Mouse (Mus musculus) heart, embryonic 13.5 days (tissue): ENCODE data around the gene Rnf31. TPM values are rescaled to one million over a fixed set of nuclear protein-coding genes. Genes with fewer than 3 reads are reported as not detected.

Source experiments
- ATAC-seq: fragments of 200-750 bp; cut with Nextera tagmentation; 2 replicates; pipeline ENCODE4 v1.8.0; 2017; ENCODE audit warnings: moderate TSS enrichment; ENCODE audit not compliant: insufficient number of reproducible peaks, low FRiP score, low TSS enrichment; ENCODE audit errors: extremely low read depth
- H3K27ac ChIP-seq: fragments of 300-500 bp; sonication (generic); replicated peaks from 2 replicates; pipeline ENCODE4 v1.5.1; 2015; ENCODE audit warnings: moderate library complexity, mild to moderate bottlenecking, inconsistent platforms
- H3K27me3 ChIP-seq: fragments of 300-500 bp; sonication (generic); replicated peaks from 2 replicates; pipeline ENCODE4 v1.6.1; 2015; ENCODE audit warnings: mild to moderate bottlenecking, inconsistent platforms
- H3K36me3 ChIP-seq: fragments of 300-500 bp; sonication (generic); 2 replicates; pipeline ENCODE4 v1.6.1; 2015; ENCODE audit warnings: mild to moderate bottlenecking, inconsistent platforms
- H3K4me1 ChIP-seq: fragments of 300-500 bp; sonication (generic); 2 replicates; pipeline ENCODE4 v1.6.1; 2015; ENCODE audit warnings: inconsistent platforms
- H3K4me2 ChIP-seq: fragments of 300-500 bp; sonication (generic); 2 replicates; pipeline ENCODE4 v1.6.1; 2015; ENCODE audit warnings: inconsistent platforms, mild to moderate bottlenecking, moderate library complexity
- H3K4me3 ChIP-seq: fragments of 300-500 bp; sonication (generic); 2 replicates; pipeline ENCODE4 v1.5.1; 2015; ENCODE audit warnings: moderate library complexity, mild to moderate bottlenecking, inconsistent platforms
- H3K9ac ChIP-seq: fragments of 300-500 bp; sonication (generic); 2 replicates; pipeline ENCODE4 v1.6.1; 2015; ENCODE audit warnings: inconsistent platforms, mild to moderate bottlenecking, moderate library complexity
- H3K9me3 ChIP-seq: fragments of 300-500 bp; sonication (generic); 2 replicates; pipeline ENCODE4 v1.6.1; 2016; ENCODE audit warnings: inconsistent platforms
- WGBS: fragments of 180-500 bp; shearing (Covaris S2); methylation state at CpG from one replicate; pipeline ENCODE4 v1.1.7; 2015; ENCODE audit warnings: mixed read lengths; 5-methylcytosine and 5-hydroxymethylcytosine counted together
- polyA plus RNA-seq: library from polyadenylated mRNA; unstranded; fragments of >200 nt; fragmentation: Nextera tagmentation; extraction: Ambion mirVana; gene quantifications from 2 replicates; pipeline ENCODE4 v1.2.1, GENCODE M21; 2015

Rnf31 gene
- polyA plus RNA-seq, 1 experiment from 2014 or later = 15.2 TPM

- Histone ChIP-seq H3K4me1 (peaks cover 33% of the 10 kb centered on the region), H3K27ac (no peak overlapping the region), H3K27me3 (no peaks in the 10 kb centered on the region), H3K4me2 (no peak overlapping the region), H3K4me3 (no peak overlapping the region), H3K9me3 (no peaks in the 10 kb centered on the region), H3K36me3 (peaks cover 61% of the 10 kb centered on the region), H3K9ac (no peak overlapping the region)
- 90% methylated on average over 13 of the region's 13 CpGs for WGBS
- no peak for ATAC-seq
Observed at GRCm38 (mm10) chr14:55641291-55641690, 49.8 kb downstream of the Rnf31 start.

GRCm38 (mm10) chr14:55642679-55643059 lies 51.2 kb downstream of the Rnf31 start:
- peak overlapping the region; percentile 94 for H3K4me2 ChIP-seq
- WGBS = 18% methylated on average over 8 of the region's 8 CpGs
- H3K27me3 ChIP-seq = no peaks in the 10 kb centered on the region
- H3K27ac ChIP-seq = peak overlapping the region; percentile 96
- peak overlapping the region; percentile 85 for H3K4me3 ChIP-seq
- H3K9ac ChIP-seq = peak overlapping the region; percentile 99
- peaks cover 31% of the 10 kb centered on the region for H3K4me1 ChIP-seq
- ATAC-seq = no peak
- no peaks in the 10 kb centered on the region for H3K9me3 ChIP-seq
- peaks cover 56% of the 10 kb centered on the region for H3K36me3 ChIP-seq

GRCm38 (mm10) chr14:55643060-55643907 lies 51.8 kb downstream of the Rnf31 start, which contains the start of gene Tm9sf1:
TSS of gene Tm9sf1 (minus strand) at chr14:55643806.
- Histone ChIP-seq H3K9ac (peak within 1 kb of the TSS; percentile 99), H3K9me3 (no peaks in the 10 kb centered on the region), H3K4me2 (peak within 1 kb of the TSS; percentile 94), H3K36me3 (peaks cover 50% of the 10 kb centered on the region), H3K27ac (peak within 1 kb of the TSS; percentile 96), H3K4me1 (peaks cover 31% of the 10 kb centered on the region), H3K4me3 (peak within 1 kb of the TSS; percentile 85), H3K27me3 (no peaks in the 10 kb centered on the region)
- under 1% methylated on average over 76 of the region's 89 CpGs for WGBS
- peak; percentile 85 for ATAC-seq

- Histone ChIP-seq H3K27ac (peak overlapping the region; percentile 96), H3K4me3 (peak overlapping the region; percentile 85), H3K27me3 (no peaks in the 10 kb centered on the region), H3K4me1 (peaks cover 31% of the 10 kb centered on the region), H3K36me3 (peaks cover 39% of the 10 kb centered on the region), H3K9me3 (no peaks in the 10 kb centered on the region), H3K4me2 (peak overlapping the region; percentile 94), H3K9ac (peak overlapping the region; percentile 99)
- ATAC-seq = no peak
- 27% methylated on average over 17 of the region's 17 CpGs for WGBS
Observed at GRCm38 (mm10) chr14:55644261-55644888, 52.9 kb downstream of the Rnf31 start.

- Histone ChIP-seq H3K27ac (no peak within 1 kb of the TSS), H3K4me2 (no peak within 1 kb of the TSS), H3K9ac (no peak within 1 kb of the TSS), H3K36me3 (peaks cover 14% of the 10 kb centered on the region), H3K4me3 (no peak within 1 kb of the TSS), H3K27me3 (no peaks in the 10 kb centered on the region), H3K9me3 (no peaks in the 10 kb centered on the region), H3K4me1 (peaks cover 8% of the 10 kb centered on the region)
- no peak for ATAC-seq
- WGBS = 87% methylated on average over 2 of the region's 2 CpGs
Observed at GRCm38 (mm10) chr14:55649884-55650283, 58.4 kb downstream of the Rnf31 start, which contains the start of gene Tssk4. TSS of gene Tssk4 (plus strand) at chr14:55650184.

- Histone ChIP-seq H3K9me3 (no peaks in the 10 kb centered on the region), H3K36me3 (peaks cover 6% of the 10 kb centered on the region), H3K4me2 (no peak overlapping the region), H3K27ac (no peak overlapping the region), H3K9ac (no peak overlapping the region), H3K4me3 (no peak overlapping the region), H3K4me1 (0 out of 2 replicates have a peak, but pooled peaks cover 3% of the 10 kb centered on the region), H3K27me3 (no peaks in the 10 kb centered on the region)
- no peak for ATAC-seq
- WGBS = 69% methylated on average over 7 of the region's 7 CpGs
Observed at GRCm38 (mm10) chr14:55651528-55651927, 60.0 kb downstream of the Rnf31 start.

Other genes with a start within 250 kb of the Rnf31 start
- gene Dhrs4, start 113.0 kb upstream of the Rnf31 start, polyA plus RNA-seq = 64.7 and 68.9 TPM in 2 replicates
- 1.9 TPM in 2 replicates for gene Carmil3, start 101.1 kb upstream of the Rnf31 start, polyA plus RNA-seq
- gene Cpne6, start 81.3 kb upstream of the Rnf31 start, polyA plus RNA-seq = 0.43 and 0.47 TPM in 2 replicates
- gene Nrl, start 66.7 kb upstream of the Rnf31 start, polyA plus RNA-seq = not detected in 2 replicates
- 40.9 and 43.9 TPM in 2 replicates for gene Pck2, start 51.4 kb upstream of the Rnf31 start, polyA plus RNA-seq
- gene Dcaf11, start 31.7 kb upstream of the Rnf31 start, polyA plus RNA-seq = 60.0 and 66.2 TPM in 2 replicates
- gene A730061H03Rik, start 31.3 kb upstream of the Rnf31 start, polyA plus RNA-seq = 0.56 and 1.3 TPM in 2 replicates
- gene Fitm1, start 16.1 kb upstream of the Rnf31 start, polyA plus RNA-seq = 100 and 109 TPM in 2 replicates
- 212 and 219 TPM in 2 replicates for gene Psme1, start 13.6 kb upstream of the Rnf31 start, polyA plus RNA-seq
- 14.8 and 19.1 TPM in 2 replicates for gene Emc9, start 6.4 kb upstream of the Rnf31 start, polyA plus RNA-seq
- 191 and 205 TPM in 2 replicates for gene Psme2, start 595 bp upstream of the Rnf31 start, polyA plus RNA-seq
- 9.7 and 10.1 TPM in 2 replicates for gene Irf9, start 11.9 kb downstream of the Rnf31 start, polyA plus RNA-seq
- gene Rec8, start 26.3 kb downstream of the Rnf31 start, polyA plus RNA-seq = 13.4 and 15.1 TPM in 2 replicates
- gene Ipo4, start 44.2 kb downstream of the Rnf31 start, polyA plus RNA-seq = 64.8 and 67.1 TPM in 2 replicates
- gene Gm49378, start 46.2 kb downstream of the Rnf31 start, polyA plus RNA-seq = 1.4 and 1.6 TPM in 2 replicates
- 77.8 and 81.5 TPM in 2 replicates for gene Tm9sf1, start 52.1 kb downstream of the Rnf31 start, polyA plus RNA-seq
- gene Tssk4, start 58.5 kb downstream of the Rnf31 start, polyA plus RNA-seq = 0.43 and 0.53 TPM in 2 replicates
- 74.3 and 83.3 TPM in 2 replicates for gene Mdp1, start 68.8 kb downstream of the Rnf31 start, polyA plus RNA-seq
- 39.3 and 47.4 TPM in 2 replicates for gene Gmpr2, start 80.2 kb downstream of the Rnf31 start, polyA plus RNA-seq
- 471 and 507 TPM in 2 replicates for gene Nedd8, start 80.4 kb downstream of the Rnf31 start, polyA plus RNA-seq
- 30.9 and 32.1 TPM in 2 replicates for gene Tinf2, start 90.1 kb downstream of the Rnf31 start, polyA plus RNA-seq
- gene Tgm1, start 122.2 kb downstream of the Rnf31 start, polyA plus RNA-seq = 0.23 and 0.25 TPM in 2 replicates
- 22.8 and 23.4 TPM in 2 replicates for gene Rabggta, start 130.6 kb downstream of the Rnf31 start, polyA plus RNA-seq
- 54.8 and 66.9 TPM in 2 replicates for gene Dhrs1, start 154.0 kb downstream of the Rnf31 start, polyA plus RNA-seq
- gene Nop9, start 154.0 kb downstream of the Rnf31 start, polyA plus RNA-seq = 22.8 and 23.9 TPM in 2 replicates
- 1.2 and 2.1 TPM in 2 replicates for gene Cideb, start 166.8 kb downstream of the Rnf31 start, polyA plus RNA-seq
- 0.25 and 0.27 TPM in 2 replicates for gene Ltb4r2, start 169.7 kb downstream of the Rnf31 start, polyA plus RNA-seq
- gene Ltb4r1, start 174.3 kb downstream of the Rnf31 start, polyA plus RNA-seq = 0.48 and 0.71 TPM in 2 replicates
- gene Adcy4, start 192.4 kb downstream of the Rnf31 start, polyA plus RNA-seq = 17.7 TPM in 2 replicates
- gene Ripk3, start 197.2 kb downstream of the Rnf31 start, polyA plus RNA-seq = 18.8 and 20.6 TPM in 2 replicates
- 12.5 and 14.0 TPM in 2 replicates for gene Nfatc4, start 231.4 kb downstream of the Rnf31 start, polyA plus RNA-seq